ENCODE assay signal across 8 mouse cellular contexts in the genomic region with DNA sequence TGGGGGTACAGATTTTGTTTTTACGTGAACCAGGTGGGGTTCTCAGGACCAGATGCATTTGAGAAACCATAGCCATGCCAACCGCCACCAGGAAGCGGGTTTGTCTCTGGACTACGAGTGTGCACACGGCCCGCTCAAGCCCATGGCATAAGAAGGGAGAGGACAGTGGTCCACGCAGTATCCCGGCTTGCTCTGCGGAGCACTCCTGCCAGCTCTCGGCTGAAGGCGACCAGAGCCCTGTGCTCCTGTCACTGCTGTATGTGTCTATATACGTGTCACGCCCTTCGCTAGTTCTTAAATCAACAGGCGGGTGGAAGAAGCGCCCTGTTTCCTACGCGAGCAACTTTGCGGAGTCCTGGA. TPM values are rescaled to one million over a fixed set of nuclear protein-coding genes. Genes with fewer than 3 reads are reported as not detected.
A peak's percentile ranks its signal among the peaks of the same experiment; 100 is the strongest.
DNase-seq lines count a peak whose midpoint lies in the region; ATAC-seq and TF ChIP-seq lines count a peak whose summit lies in the region.

No protein-coding gene starts in this region.

- H3K4me2 ChIP-seq in forebrain, embryonic 16.5 days (ENCODE audit: low read length): peak overlapping the region; percentile 95
- H3K4me2 ChIP-seq in liver, embryonic 16.5 days (ENCODE audit: low read depth, low read length): peak overlapping the region; percentile 62

- WGBS in heart, embryonic 10.5 days: 3% methylated on average over 19 of the region's 19 CpGs
- 3% methylated on average over 19 of the region's 19 CpGs for WGBS in forebrain, embryonic 16.5 days
- 7% methylated on average over 19 of the region's 19 CpGs for WGBS in liver, embryonic 16.5 days (ENCODE audit: insufficient replicate concordance)

- in situ Hi-C loops in ES-E14 (cut with MboI; ENCODE audit: low sequenced_read_pairs in 2 of 2, unreplicated experiment in 2 of 2): no loop called here

- peak; percentile 51; the same call in 1 of the 2 replicates for ATAC-seq in forebrain, embryonic 16.5 days
- ATAC-seq in liver, embryonic 16.5 days (ENCODE audit: low read depth): no peak
- no peak for ATAC-seq in frontal cortex, adult (ENCODE audit: low TSS enrichment)

- DNase-seq in heart, embryonic 10.5 days (ENCODE audit: low spot score): no peak
- no peak for DNase-seq in heart, adult 8-10 months (ENCODE audit: low spot score)
- no peak for DNase-seq in ES-E14 (ENCODE audit: low read depth, low spot score)
- DNase-seq in cerebellum, postnatal 36 days: no peak
- DNase-seq in gastrocnemius, adult 18-20 months (ENCODE audit: low spot score): no peak

- H3K9me3 ChIP-seq in heart, embryonic 10.5 days: no peaks in the 10 kb centered on the region
- no peaks in the 10 kb centered on the region for H3K9me3 ChIP-seq in ES-E14 (ENCODE audit: control insufficient read depth, insufficient read depth, low read depth, low read length)
- no peaks in the 10 kb centered on the region for H3K9me3 ChIP-seq in forebrain, embryonic 16.5 days (ENCODE audit: control insufficient read depth, low read length)
- H3K9me3 ChIP-seq in liver, embryonic 16.5 days (replicated peaks; ENCODE audit: control insufficient read depth, low read length): no peaks in the 10 kb centered on the region

- H3K36me3 ChIP-seq in heart, embryonic 10.5 days: no peaks in the 10 kb centered on the region
- no peaks in the 10 kb centered on the region for H3K36me3 ChIP-seq in ES-E14 (ENCODE audit: control insufficient read depth, insufficient read depth, low read length, poor library complexity, severe bottlenecking)
- H3K36me3 ChIP-seq in forebrain, embryonic 16.5 days (ENCODE audit: control insufficient read depth, insufficient read depth): no peaks in the 10 kb centered on the region
- no peaks in the 10 kb centered on the region for H3K36me3 ChIP-seq in liver, embryonic 16.5 days (ENCODE audit: control insufficient read depth, insufficient read depth)

- peaks cover 12% of the 10 kb centered on the region for H3K4me1 ChIP-seq in heart, embryonic 10.5 days
- peaks cover 0 to 5% of the 10 kb centered on the region in 2 experiments; a peak in 1 of 4 replicates for H3K4me1 ChIP-seq in ES-E14 (ENCODE audit: control insufficient read depth in 2 of 2, insufficient read depth in 2 of 2, low read length in 2 of 2, poor library complexity in 1 of 2)
- peaks cover 12% of the 10 kb centered on the region for H3K4me1 ChIP-seq in forebrain, embryonic 16.5 days (replicated peaks; ENCODE audit: control insufficient read depth, insufficient read depth, low read length)
- H3K4me1 ChIP-seq in liver, embryonic 16.5 days (ENCODE audit: control insufficient read depth, low read depth, low read length): peaks cover 2% of the 10 kb centered on the region; the same call in 1 of the 2 replicates

- peak overlapping the region; percentile 61 for H3K4me3 ChIP-seq in heart, embryonic 10.5 days
- H3K4me3 ChIP-seq in ES-E14 (ENCODE audit: insufficient read depth in 1 of 2, low read depth in 1 of 2, low read length in 2 of 2, poor library complexity in 1 of 2, severe bottlenecking in 1 of 2): peak overlapping the region; percentile 77 to 85
- peak overlapping the region; percentile 48 for H3K4me3 ChIP-seq in forebrain, embryonic 16.5 days (replicated peaks; ENCODE audit: low read length)
- H3K4me3 ChIP-seq in liver, embryonic 16.5 days (ENCODE audit: low read depth, low read length): peak overlapping the region; percentile 41

- no peak overlapping the region for H3K27ac ChIP-seq in heart, embryonic 10.5 days
- H3K27ac ChIP-seq in ES-E14 (ENCODE audit: insufficient read depth, low read depth, low read length, poor library complexity, severe bottlenecking): no peak overlapping the region
- H3K27ac ChIP-seq in forebrain, embryonic 16.5 days (ENCODE audit: low read length): no peak overlapping the region
- H3K27ac ChIP-seq in liver, embryonic 16.5 days (ENCODE audit: low read length): no peak overlapping the region

- peaks cover 86% of the 10 kb centered on the region for H3K27me3 ChIP-seq in heart, embryonic 10.5 days (ENCODE audit: insufficient read depth, poor library complexity, severe bottlenecking)
- peaks cover 25% of the 10 kb centered on the region for H3K27me3 ChIP-seq in forebrain, embryonic 16.5 days (replicated peaks; ENCODE audit: control insufficient read depth, insufficient read depth, low read length)
- peaks cover 36% of the 10 kb centered on the region for H3K27me3 ChIP-seq in liver, embryonic 16.5 days (ENCODE audit: control insufficient read depth, insufficient read depth, low read depth, low read length)

- peak overlapping the region; percentile 67 for H3K9ac ChIP-seq in ES-E14 (ENCODE audit: insufficient read depth, low read depth, low read length, poor library complexity, severe bottlenecking)
- peak overlapping the region; percentile 52; the same call in 1 of the 2 replicates for H3K9ac ChIP-seq in forebrain, embryonic 16.5 days (replicated peaks; ENCODE audit: low read depth, low read length)
- H3K9ac ChIP-seq in liver, embryonic 16.5 days (ENCODE audit: low read depth, low read length): no peak overlapping the region

TF ChIP-seq in ES-E14, 5 proteins besides CTCF, POLR2A, EP300 and RAD21:
- TF ChIP-seq ZNF384 (IDR thresholded peaks at IDR 0.05; ENCODE audit: low read depth, low read length) (no peak), MAFK (IDR thresholded peaks at IDR 0.05; ENCODE audit: insufficient read depth, low read depth, low read length) (no peak), CHD2 (IDR thresholded peaks at IDR 0.05; ENCODE audit: low read depth, low read length) (no peak), ZC3H11A (IDR thresholded peaks at IDR 0.05; ENCODE audit: borderline replicate concordance, low read depth, low read length) (no peak), HCFC1 (IDR thresholded peaks at IDR 0.05; ENCODE audit: borderline replicate concordance, insufficient read depth, low read length) (no peak)

RNA-seq across cellular contexts. Expression of a gene that starts 0.8 kb away (rescaled TPM):
- polyA plus RNA-seq in heart, embryonic 10.5 days (2016; fragmentation: Nextera tagmentation; extraction: Ambion mirVana): 0.11 and 0.23 TPM in 2 replicates
- total RNA-seq in heart, adult 8-10 months (2022): under 1 TPM; 0.22 to 0.46 (median 0.39) TPM
- total RNA-seq in ES-E14 (2012; rRNA removed): 7.8 and 12.7 TPM in 2 replicates
- 0.55 and 0.66 TPM in 2 replicates for polyA plus RNA-seq in forebrain, embryonic 16.5 days (2015; fragmentation: Nextera tagmentation; extraction: Ambion mirVana)
- 0.02 and 0.09 TPM in 2 replicates for polyA plus RNA-seq in liver, embryonic 16.5 days (2015; fragmentation: Nextera tagmentation; extraction: Ambion mirVana)
- not detected for total RNA-seq in gastrocnemius, adult 18-20 months (2021)
